Mouse (Mus musculus) CD4-positive, CD25-positive, alpha-beta regulatory T cell, adult 4 months (primary cell): ENCODE measurements around the gene Snrpg. TPM values are rescaled to one million over a fixed set of nuclear protein-coding genes. Genes with fewer than 3 reads are reported as not detected.
"Not testable (repeated sequence)": the region's sequence is repeated elsewhere in the genome, so short reads cannot be mapped to it uniquely, and the experiment has no call there.

Experiments
- ATAC-seq: one replicate; pipeline ENCODE4 v1.8.0; 2017
- polyA plus RNA-seq, 2 experiments: library from polyadenylated mRNA; unstranded; fragments of 100-300 nt; shearing (Covaris generic); gene quantifications; one replicate each; pipeline ENCODE4 v1.2.1; 2017

Gene Snrpg
- polyA plus RNA-seq, 2 experiments from 2014 or later, result 319 to 477 TPM

DNA sequence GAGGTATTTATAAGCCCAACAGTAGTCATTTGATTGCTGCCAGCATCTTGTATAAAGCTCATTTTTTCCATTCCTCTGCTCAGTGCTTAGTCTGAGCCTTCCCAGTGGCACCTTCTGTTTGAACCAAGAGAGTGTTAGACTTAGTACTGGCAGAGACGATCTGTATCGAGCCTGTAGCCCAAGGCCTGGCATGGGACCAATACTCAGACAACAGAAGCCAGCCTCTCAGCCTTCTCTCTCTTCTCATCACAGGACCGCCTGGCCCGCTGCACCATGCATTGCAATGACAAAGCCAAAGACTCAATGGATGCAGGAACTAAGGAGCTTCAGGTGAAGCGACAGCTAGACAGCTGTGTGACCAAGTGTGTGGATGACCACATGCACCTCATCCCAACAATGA is 2.6 kb upstream of the Snrpg start:
- no peak for ATAC-seq

DNA sequence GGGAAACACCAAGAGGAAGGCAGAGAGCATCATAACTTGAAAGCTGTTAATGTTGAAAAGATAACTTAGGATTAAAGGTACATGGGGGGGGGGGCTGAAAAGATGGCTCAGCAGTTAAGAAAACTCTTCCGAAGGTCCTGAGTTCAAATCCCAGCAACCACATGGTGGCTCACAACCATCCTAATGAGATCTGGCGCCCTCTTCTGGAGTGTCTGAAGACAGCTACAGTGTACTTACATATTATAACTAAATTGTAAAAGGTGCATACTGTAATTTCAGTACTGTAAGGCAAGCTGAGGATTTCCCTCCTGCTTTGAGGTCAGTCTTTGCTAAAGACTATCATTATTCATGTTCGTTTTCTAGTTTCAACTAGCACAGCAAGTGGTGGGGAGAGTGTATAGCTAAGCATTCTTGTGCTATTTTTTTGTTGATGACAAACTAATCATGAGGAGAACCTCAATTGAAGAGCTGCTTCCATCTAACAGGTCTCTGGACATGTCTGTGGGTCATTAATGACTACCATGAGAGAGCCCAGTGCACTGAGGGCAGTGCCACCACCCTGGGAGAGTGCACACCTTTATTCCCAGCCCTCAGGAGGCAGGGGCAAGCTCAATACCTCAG is 901 bp upstream of the Snrpg start:
- ATAC-seq, result no peak

DNA sequence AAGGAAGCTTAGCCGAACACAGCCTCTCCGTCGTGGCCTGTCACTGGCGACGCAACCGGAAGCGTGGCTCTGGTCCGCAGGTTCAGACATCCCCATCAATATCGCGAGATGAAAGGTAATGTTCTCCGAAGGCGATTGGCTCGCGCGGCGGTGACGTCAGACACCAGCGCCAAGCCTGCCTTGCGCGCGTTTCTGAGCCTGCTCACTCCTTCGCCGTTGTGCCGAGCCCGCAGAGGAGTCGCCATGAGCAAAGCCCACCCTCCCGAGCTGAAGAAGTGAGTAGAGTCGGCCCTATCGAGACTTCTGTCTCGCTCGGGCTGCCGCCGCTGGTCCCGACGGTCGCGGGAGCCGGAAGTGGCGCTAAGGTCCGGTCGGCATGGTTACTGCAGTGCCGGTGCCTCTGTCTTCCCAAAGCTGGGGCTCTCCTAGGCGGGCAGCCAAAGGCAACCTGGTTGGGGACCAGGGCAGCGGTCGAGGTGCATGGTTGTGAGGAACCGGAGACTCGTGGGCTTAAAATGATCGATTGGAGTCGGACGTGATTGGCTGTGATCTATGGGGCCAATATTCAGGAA is 322 bp downstream of the Snrpg start:
- ATAC-seq, result peak; percentile 98

DNA sequence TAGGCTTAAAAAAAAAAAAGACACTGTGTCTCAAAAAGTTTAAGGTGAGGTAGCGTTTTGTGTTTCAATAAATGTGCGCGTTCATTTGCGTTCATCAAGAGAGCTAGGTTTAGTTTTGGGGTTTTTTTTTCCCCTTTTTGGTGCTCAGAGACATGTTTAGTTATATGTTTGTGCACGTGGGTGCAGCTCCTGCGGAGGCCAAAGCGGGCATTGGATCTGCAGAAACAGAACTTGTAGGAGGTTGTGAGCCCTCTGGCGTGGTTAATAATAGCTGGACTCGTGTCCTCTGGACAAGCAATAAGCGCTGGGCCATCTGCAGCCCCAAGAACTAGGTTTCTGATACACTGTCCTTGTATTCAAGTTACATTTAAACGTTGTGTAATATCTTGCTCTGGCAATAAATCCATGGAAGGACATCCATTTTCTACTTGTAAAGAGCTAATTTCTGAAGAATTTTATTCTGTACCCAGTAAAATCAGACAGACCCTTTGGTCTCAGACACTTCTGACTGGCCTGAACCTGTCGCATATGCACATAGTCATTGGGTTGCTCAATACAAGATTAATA is 929 bp downstream of the Snrpg start:
- no peak for ATAC-seq

DNA sequence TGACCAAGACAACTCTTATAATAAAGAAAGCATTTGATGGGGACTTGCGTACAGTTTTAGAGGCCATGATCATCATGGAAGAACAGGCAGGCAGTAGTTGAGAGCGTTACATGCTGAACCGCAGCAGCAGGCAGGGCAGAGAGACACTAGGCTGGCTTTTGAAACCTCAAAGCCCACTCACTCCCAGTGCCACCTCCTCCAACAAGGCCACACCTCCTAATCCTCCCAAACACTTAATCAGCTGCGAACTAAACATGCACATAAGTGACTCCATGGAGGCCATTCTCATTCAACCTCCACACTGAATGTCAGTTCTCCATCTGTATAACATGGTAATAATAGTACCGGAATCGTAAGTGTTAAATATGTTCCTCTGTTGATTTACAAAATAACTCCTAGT is 2.5 kb downstream of the Snrpg start:
- ATAC-seq, result no peak

DNA sequence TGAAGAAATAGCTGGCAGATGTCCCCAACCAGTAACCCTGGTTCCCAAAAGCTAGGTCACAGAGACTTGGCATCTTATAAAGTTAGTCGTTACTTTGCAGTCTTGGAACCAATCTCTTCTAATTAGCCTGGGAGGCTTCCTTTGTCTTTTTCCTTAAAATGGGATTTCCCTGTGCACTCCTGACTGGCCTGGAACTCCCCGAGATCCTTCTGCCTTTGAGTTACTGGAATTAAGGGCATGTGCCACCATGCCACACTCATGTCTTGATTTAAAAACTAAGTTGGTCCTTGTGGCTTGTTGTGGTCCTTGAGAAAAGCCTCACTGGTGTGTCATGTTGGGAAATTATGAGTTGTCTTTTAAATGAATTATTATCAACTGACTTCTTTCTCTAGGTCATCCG is 7.2 kb downstream of the Snrpg start:
- no peak for ATAC-seq

DNA sequence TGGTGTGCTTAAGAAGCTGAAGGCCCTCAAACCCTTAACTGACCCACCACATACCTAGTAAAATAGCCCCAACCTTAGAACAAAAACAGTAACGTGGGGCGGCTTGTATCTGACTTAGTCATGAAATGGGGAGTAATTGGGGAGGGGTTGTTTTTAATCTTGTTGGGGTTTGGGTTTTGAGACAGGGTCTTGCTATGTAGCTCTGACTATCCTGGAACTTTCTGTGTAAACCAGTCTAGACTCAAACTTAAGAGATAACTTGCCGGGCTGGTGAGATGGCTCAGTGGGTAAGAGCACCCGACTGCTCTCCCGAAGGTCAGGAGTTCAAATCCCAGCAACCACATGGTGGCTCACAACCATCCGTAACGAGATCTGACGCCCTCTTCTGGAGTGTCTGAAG is 9.0 kb downstream of the Snrpg start:
- not testable (repeated sequence) for ATAC-seq

DNA sequence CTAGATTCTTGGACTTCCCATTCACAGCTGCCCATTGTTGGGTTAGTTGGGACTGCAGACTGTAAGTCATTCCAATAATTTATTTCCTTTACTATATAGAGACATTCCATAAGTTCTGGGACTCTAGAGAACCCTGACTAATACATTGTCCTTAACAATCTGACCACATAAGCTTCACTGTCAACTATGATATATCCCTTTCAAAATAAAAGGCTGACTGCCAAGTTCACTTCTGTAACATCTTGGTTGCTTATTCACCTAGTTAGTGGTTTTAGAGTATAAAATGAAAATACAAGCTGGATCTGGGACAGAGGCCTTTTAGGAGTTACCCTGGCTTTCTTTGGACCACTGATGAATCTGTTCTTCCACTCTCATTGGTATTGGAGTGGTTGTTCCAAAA is 11.4 kb downstream of the Snrpg start:
- no peak for ATAC-seq

DNA sequence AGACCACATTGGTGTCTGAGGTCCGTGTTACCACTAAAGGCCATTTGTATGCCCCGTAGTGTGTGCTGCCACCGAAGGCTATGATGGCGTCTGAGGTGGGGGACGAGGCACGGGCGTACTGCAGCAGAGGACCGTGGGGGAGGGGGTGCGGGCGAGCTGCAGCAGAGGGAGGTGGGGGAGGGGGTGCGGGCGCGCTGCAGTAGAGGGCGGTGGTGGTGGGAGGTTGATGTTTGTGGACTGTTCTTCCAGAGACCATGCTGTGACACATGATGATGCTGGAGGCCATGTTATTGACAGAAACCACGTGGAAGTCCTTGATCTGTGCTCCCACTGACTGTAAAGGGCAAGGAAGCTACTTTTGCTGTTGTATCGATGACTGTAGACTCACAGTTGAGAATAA is 12.3 kb downstream of the Snrpg start:
- no peak for ATAC-seq

DNA sequence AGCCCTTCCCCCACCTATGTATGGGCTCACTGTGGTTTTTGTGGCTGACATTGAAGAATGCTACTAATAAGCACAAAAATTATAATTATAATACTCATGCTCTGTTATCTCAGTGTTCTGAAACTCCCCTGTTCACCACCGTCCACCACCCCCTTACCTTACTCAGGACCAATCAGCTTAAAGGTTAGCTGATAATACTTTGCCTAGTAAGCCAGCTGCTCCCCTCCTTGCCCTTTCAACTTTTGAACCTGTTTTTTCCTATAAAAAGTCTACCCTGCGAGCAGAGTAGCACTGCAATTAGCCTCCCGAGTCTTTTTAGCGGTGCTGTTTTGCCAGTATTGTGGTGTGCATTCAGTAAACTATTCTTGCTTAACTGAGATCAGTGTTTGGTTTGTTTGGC is 13.6 kb downstream of the Snrpg start:
- no peak for ATAC-seq

DNA sequence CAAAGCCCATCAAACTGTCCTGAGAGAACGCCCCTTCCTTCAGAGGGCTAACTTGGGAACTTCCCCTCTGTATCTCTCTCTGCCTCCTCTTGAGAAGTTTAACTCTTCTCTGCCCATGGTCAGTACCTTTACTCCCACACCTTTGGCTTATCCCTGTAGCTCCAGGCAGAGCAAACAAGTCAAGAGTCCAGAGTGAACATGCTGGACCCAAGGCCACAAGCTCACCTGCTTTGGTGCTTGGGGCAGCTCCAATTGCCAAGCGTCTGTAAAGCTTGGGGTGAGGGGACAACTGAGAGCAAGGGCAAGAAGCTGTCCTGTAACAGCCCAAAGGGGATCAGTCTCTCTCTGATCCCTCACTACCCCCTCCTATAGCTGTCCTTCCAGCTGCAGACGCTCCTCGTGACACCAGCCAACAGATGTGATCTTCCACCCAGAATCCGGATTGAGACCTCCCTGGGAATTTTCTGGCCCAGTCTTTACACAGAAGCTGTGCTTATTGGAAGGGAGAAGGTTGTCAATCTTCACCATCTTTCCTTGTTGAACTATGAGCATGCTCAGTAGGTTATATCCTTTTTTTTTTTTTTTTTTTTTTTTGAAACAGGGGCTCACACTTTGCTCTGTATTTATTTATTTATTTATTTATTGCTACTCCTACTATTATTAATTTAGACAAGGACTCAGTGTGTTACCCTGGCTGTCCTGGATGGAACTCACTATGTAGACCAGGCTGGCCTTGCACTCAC is 14.4 kb downstream of the Snrpg start:
- no peak for ATAC-seq

DNA sequence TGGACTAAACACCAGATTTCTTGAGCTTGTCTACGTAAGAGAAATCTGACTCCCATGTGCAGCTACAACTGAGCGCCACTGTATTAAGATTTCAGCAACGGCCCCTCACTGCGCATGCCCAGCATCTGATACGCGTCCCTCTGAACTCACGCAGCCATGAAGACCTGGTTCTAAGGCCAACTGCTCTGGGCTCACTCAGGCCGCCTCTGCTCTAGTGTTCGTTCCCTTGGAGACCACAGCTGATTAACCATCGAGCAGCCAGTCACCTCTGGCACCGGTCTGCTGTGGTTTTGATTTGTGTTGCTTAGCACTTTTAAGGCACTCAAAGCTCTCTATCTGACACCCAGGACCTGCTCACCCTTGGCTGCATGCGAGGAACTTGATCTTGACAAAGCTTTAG is 16.2 kb downstream of the Snrpg start:
- no peak for ATAC-seq

DNA sequence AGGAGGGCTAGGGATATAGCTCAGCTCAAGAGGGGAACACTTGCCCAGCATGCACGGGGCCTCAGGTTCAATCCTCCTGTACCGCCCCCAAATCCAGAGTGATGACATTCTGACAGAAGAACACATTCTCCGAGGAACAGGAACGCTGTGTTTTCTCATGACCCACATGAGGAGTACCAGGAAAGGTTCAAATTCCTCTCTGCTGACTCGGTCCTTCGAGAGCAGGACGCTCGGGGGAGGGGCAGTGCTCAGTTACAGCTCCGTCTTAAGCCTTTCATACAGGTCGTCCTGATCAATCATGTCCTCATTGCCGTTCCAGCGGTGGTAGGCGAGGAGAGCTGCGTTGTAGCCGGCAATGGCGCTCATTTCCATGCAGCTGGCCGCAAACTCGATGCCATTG is 17.4 kb downstream of the Snrpg start:
- ATAC-seq, result no peak

DNA sequence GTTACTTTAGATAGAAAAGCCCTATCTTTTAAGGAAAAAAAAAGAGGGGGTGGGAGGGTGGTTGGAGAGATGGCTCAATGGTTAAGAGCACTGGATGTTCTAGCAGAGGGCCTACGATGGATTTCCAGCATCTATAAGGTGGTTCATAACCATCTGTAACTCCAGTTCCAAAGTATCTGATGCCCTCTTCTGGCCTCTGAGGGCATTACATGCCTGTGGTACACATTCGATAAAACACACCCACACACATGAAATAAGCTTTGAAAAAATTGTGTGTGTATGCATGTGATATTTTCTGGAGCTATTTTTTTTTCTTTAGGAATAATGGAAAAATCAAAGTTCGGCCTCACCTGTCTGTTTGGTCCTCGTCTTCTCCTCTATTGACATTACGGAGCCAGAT is 20.2 kb downstream of the Snrpg start:
- no peak for ATAC-seq

DNA sequence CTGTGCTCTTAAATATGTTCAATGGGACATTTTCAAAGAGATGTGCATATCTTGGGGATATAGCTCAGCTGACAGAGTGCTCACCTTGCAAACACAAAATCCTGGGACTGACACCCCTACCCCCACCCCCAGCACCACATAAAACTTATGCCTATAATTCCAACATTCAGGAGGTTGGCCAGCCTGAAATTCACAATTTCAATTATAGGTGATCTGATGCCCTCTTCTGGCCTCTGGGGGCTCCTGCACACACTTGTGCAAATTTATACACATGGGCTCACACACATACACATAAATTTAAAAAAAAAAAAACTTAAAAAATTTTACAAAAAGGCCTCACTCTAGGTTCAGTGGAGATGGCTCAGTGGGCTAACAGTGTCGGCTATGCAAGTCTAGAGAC is 22.1 kb downstream of the Snrpg start:
- ATAC-seq, result no peak

DNA sequence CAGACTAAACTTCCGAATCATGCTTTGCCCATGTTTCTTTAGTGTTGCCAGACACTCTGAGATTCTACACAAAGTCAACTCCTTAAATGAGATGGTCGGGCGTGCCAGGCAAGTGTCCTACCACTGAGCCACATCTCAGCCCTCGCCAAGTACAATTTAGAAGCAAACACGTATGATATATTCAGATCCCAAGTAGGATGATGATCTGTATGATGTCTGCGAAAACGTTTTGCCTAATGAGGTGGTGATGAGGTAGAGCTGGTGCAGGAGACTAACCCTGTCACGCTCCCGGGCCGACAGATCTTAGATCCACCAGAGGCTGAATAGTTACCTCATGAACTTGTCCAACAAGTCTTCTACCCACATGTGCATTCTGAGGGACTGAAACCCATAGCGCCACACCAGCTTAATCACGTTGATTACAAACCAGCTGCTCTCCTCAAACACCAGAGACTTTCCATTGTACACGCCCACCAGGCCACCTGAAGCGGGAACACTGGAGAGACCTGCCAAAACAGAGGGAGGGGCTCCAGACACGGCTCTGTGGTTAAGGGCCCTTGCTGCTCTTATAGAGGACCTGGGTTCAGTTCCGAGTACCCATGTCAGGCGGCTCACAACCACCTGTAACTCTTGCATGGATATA is 23.1 kb downstream of the Snrpg start:
- ATAC-seq, result no peak

DNA sequence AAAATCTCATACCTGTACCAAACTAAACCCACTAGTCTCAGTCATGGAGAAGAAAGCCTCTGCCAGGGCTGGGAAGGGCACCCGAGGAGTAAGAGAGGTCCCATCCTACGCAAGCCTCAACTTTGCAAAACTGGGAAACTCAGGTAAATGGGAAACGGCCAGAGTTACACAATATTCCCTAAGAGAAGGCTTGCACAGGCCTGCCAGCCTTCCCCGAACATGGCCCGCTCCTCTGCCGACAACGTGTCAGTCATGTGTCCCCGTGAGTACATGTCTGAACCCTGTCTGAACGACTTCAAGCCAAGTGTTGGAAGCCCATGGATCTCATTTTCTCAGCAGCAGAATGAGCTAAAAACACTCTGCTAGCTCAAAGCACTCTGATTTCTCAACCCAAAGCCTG is 23.9 kb downstream of the Snrpg start:
- no peak for ATAC-seq

DNA sequence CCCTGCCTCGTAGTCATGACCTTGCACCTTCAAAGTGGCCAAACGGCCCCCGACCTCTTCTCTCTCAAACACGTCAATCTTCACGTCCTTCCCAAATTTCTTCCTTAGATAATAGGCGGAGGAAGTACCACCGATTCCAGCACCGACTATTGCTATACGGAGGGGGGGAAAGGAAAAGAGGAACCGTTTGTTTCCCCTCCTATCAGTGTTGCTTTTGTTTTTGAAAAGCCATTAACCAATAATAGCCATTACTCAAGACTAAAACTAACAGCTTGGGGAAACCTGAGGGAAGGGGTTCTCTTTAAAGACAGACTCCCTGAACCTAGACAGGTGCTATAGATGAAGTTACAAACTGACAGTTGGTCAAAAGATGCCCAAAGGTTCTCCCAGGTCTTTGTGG is 24.9 kb downstream of the Snrpg start:
- ATAC-seq, result no peak

DNA sequence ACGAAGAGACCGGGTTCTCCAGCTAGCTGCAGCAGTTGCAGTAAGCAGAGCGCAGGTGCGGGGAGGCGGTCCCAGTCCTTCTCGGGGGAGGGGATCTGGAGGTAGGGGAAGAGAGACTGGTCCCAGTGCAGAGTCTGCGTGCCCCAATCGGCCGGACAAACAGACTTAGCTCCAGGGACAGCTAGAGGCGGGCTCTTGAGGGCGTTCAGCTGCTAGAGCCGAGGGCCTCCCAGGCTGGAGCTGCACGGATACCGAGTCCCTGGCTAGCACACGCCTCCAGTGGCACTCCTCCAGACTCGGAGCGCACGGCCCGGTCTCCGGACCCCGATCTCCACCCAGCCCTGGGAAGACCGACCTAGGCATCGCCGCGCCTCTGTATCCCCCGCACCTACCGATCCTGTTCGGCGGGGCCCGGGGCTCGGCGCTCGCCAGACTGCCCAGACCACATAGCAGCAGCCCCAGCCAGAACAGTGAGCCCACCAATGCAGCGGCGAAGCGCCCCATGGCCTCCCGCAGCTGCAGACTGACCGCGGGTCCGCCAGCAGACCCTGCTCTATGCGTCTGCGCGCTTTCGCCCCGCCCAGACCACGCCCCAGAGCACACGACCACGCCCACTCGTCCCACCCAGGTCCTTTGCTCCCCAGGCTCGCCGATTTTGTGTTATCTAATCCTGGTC is 25.6 kb downstream of the Snrpg start, which contains the start of gene Pcyox1:
TSS of gene Pcyox1 (minus strand) at position 574 of the 676 bp plus-strand sequence.
- ATAC-seq, result peak; percentile 77

DNA sequence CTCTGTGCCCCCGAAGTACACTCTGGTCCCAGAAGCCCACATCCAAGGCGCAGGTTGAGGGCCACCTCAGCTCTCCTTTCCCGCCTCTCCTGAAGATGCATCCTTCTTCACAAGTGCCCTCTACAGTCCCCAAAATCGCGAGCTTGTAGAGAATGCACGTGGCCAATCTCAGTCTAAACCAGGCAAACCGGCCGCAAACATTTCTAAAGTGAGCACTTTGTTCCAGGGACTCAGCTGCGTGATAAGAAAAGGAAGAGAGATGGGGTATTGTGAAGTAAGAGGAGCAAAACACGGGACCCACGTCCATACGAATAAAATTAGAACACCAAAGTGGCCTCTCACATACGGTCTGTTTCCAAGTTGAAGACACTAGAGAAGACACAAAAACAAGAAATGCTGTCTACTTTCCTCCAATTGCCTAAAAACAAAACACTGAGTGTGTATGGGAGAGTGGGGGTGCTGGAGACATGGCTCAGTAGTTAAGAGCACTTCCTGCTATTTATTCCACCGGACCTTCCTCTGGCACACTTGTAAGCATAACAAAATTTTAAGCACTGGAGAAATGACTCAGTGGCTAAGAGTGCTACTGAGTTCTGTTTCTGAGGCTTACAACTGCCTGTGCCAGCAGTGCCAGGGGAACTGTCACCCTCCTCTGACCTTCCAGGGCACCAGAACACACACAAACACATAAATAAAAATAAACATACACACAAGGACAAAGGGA is 26.3 kb downstream of the Snrpg start:
- peak; percentile 20 for ATAC-seq

DNA sequence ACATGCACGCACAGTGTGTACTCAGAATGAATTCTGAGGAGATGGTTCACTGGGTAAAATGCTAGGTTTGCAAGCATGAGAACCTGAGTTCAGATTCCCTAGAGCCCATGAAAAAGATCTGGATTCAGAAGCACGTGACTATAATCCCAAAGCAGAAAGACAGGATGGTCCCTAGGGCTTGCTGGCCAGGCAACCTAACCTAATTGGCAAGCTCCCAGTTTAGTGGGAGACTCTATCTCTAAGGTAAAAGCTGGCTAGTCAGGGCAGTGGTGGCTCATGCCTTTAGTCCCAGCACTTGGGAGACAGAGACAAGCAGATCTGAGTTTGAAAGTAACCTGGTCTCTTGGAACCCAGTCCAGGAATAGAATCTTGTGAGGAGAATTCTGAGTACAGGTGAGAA is 27.9 kb downstream of the Snrpg start:
- no peak for ATAC-seq

DNA sequence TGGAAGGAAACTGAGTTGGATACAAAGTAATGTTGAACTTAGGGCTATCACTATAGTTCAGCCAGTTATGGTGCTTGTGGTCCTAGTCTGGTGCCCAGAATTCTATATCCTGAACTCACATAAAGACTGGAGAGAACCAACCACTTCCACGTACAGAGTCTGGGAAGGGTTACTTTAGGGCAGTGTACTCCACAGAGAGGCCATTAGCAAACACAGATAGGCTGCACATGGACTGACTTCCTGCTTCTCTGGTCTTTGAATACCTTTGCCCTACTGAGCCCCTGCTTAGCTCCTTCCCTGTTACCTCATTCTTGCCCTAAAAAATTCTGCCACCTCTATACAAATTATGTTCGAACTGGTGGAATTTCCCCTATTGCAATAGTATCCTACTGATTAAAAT is 28.9 kb downstream of the Snrpg start:
- no peak for ATAC-seq
